Mouse (Mus musculus) hindbrain, embryonic 11.5 days (tissue): ENCODE results near the gene Olfr504. TPM values are rescaled to one million over a fixed set of nuclear protein-coding genes. Genes with fewer than 3 reads are reported as not detected.

ENCODE experiments used
- polyA plus RNA-seq: library from polyadenylated mRNA; unstranded; fragments of >200 nt; fragmentation: Nextera tagmentation; extraction: Ambion mirVana; gene quantifications from 2 replicates; pipeline ENCODE4 v1.2.1, GENCODE M21; 2014

Gene Olfr504
- polyA plus RNA-seq, 1 experiment from 2014 or later = not detected

Other genes starting within 250 kb of the Olfr504 start
- gene Olfr492, start 242.1 kb downstream of the Olfr504 start, polyA plus RNA-seq = not detected in 2 replicates
- gene Olfr493, start 218.8 kb downstream of the Olfr504 start, polyA plus RNA-seq = not detected in 2 replicates
- not detected in 2 replicates for gene Olfr494, start 200.5 kb downstream of the Olfr504 start, polyA plus RNA-seq
- gene Olfr495, start 172.6 kb downstream of the Olfr504 start, polyA plus RNA-seq = not detected in 2 replicates
- gene Olfr497, start 145.4 kb downstream of the Olfr504 start, polyA plus RNA-seq = not detected in 2 replicates
- not detected in 2 replicates for gene Olfr498, start 100.5 kb downstream of the Olfr504 start, polyA plus RNA-seq
- not detected in 2 replicates for gene Olfr502, start 40.7 kb downstream of the Olfr504 start, polyA plus RNA-seq
- gene Olfr503, start 21.3 kb downstream of the Olfr504 start, polyA plus RNA-seq = not detected in 2 replicates
- not detected in 2 replicates for gene Olfr506, start 45.0 kb upstream of the Olfr504 start, polyA plus RNA-seq
- gene Olfr507, start 56.0 kb upstream of the Olfr504 start, polyA plus RNA-seq = not detected in 2 replicates
- not detected in 2 replicates for gene Olfr508, start 64.2 kb upstream of the Olfr504 start, polyA plus RNA-seq
- not detected in 2 replicates for gene Olfr509, start 86.1 kb upstream of the Olfr504 start, polyA plus RNA-seq
- gene Olfr510, start 100.6 kb upstream of the Olfr504 start, polyA plus RNA-seq = not detected in 2 replicates
- gene Olfr512, start 147.5 kb upstream of the Olfr504 start, polyA plus RNA-seq = not detected in 2 replicates
- not detected in 2 replicates for gene Olfr513, start 185.2 kb upstream of the Olfr504 start, polyA plus RNA-seq